Mouse (Mus musculus) megakaryocyte, embryonic 14.5 days (primary cell): ENCODE results near the gene Zfp523. TPM values are rescaled to one million over a fixed set of nuclear protein-coding genes. Genes with fewer than 3 reads are reported as not detected.
A peak's percentile ranks its signal among the peaks of the same experiment; 100 is the strongest.

Experiments
- H3K27me3 ChIP-seq: replicated peaks from 2 replicates; pipeline ENCODE3; 2012; ENCODE audit warnings: inconsistent platforms
- H3K36me3 ChIP-seq: replicated peaks from 2 replicates; pipeline ENCODE3; 2012; ENCODE audit warnings: low read length, inconsistent platforms, mixed read lengths
- H3K4me1 ChIP-seq: 2 replicates; pipeline ENCODE4 v1.6.1; 2012; ENCODE audit warnings: inconsistent platforms
- H3K4me3 ChIP-seq: replicated peaks from 2 replicates; pipeline ENCODE3; 2012; ENCODE audit warnings: moderate library complexity, mild to moderate bottlenecking, inconsistent platforms
- H3K9me3 ChIP-seq: 2 replicates; pipeline ENCODE4 v1.6.1; 2012; ENCODE audit warnings: inconsistent platforms
- FLI1 ChIP-seq: IDR thresholded peaks from 2 replicates; pipeline ENCODE4 v1.6.1; 2012; ENCODE audit warnings: low read length, inconsistent platforms, mixed read lengths
- GATA1 ChIP-seq: IDR thresholded peaks from 3 replicates; pipeline ENCODE4 v1.6.1; 2012; ENCODE audit warnings: mixed read lengths, low read length, inconsistent platforms, borderline replicate concordance
- polyA plus RNA-seq: library from polyadenylated mRNA; stranded (reverse); fragments of >175 nt; gene quantifications from 2 replicates; pipeline ENCODE4 v1.2.3, GENCODE M21; 2012; ENCODE audit warnings: low replicate concordance; ENCODE audit not compliant: insufficient read depth

Zfp523 gene
- polyA plus RNA-seq, 1 experiment = 45.0 TPM

DNA sequence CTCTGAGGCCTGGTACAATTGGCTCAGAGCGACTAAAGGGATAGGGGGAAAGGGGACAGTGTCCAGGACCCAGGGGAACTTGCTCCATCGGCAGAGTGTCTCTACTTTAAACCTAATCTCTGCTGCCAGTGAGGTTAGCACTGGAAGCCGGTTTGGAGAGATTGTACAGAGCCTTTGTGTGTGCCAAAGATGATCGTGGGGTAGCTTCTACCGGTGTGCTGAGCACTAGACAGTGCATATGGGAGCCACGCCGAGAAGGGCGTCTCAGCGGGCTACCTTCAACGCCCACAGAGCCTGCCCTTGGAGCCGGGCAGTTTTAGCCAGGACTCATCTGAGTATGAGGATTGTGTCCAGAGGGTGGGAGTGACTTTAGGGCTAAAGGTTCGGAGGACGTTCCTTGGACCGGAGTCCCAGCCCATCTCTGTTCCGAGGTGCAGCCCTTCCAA is 35.7 kb upstream of the Zfp523 start:
- H3K9me3 ChIP-seq = peaks cover 9% of the 10 kb centered on the region; the same call in 1 of the 2 replicates
- no peaks in the 10 kb centered on the region for H3K36me3 ChIP-seq
- H3K4me3 ChIP-seq = no peak overlapping the region
- peaks cover 97% of the 10 kb centered on the region for H3K27me3 ChIP-seq
- TF ChIP-seq GATA1 (no peak), FLI1 (no peak)
- H3K4me1 ChIP-seq = peaks cover 32% of the 10 kb centered on the region

DNA sequence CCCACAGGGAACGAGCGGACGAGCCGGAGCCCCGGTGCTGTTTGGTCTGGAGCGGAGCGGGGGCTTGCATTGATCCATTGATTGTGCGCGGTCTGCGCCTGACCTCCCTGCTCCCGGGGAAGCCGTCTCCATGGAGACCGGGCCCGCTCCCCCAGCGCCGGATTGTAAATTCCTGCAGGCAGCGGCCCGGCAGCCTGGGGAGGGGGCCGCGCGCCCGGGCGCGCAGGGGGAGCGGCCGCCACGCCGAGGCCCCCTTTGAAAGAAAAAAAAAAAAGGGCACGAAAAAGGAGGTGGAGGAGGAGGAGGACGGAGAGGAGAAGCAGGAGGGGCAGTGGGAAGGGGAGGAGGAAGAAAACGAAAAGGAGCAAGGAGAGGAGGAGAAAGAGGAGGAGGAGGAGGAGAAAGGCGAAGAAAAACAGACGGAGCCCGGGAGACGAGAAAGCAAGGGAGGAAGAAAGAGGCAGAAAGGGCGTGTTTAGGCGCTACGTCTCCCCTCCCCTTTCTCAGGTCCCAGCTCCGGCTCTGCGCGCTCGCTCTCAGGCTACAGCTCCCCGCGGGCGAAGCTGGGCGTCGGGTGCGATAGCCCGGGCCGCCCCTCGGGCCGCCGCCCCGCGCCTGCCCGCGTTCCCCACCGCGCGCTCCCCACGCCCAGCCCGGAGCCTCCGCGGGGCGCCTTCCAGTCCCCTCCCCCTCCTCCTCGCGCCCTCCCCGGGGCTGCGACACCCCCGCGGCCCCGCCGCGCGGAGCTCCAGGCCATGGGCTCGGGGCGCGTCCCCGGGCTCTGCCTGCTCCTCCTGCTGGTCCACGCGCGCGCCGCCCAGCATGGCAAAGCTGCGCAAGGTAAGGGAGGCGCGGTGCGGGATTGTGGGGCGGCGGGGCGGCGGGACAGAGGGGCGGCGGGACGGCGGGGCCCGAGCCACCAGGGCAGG is 34.9 kb upstream of the Zfp523 start, which contains the start of gene Scube3:
Gene Scube3, plus strand, starts transcription at position 371 of the 929 bp plus-strand sequence.
- Histone ChIP-seq H3K4me3 (peak within 1 kb of the TSS; percentile 88), H3K9me3 (peaks cover 9% of the 10 kb centered on the region; the same call in 1 of the 2 replicates), H3K4me1 (peaks cover 32% of the 10 kb centered on the region), H3K36me3 (no peaks in the 10 kb centered on the region), H3K27me3 (peaks cover 97% of the 10 kb centered on the region)
- TF ChIP-seq GATA1 (no peak), FLI1 (no peak)

DNA sequence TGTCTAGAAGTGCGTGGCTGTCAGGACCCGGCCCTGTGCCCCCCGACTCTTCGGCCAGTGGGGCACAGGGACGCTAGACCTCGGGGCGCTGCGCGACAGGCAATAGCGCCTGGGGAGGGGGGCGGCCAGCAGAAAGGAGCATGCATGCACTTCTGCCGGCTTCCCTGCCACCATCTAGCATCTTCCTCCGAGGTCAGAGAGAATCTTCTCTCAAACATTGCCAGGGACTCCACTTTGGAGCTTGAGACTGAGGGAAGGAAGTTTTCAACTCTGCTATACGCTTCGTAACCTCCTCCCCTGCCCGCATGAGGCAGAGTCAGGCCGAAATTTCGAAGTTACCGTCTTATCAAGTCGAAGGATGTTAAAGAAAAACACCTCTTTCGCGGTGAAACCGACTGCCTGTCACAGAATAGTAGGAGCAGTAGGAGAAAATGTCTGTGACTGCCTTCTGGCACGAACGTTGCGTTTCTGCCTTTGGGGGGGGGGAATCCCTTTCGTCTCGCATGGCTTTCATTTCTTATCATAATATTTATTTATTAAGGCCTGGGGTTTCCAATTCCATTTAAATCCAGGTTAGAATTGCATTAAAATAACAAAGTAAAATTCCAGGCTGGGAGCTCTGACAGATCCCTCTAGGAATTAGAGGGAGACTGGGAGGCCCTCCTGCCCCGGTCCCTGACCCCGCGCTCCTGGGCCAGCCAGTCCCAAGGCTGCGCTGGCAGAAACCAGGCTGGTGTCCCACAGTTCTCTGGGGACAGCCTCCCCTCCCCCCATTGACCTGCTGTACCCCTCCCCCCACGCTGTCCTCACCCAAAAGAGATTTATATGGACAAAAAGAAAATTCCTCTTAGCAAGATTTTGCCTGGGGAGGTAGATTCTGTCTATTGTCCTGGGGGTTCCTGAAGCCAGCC is 34.0 kb upstream of the Zfp523 start:
- Histone ChIP-seq H3K9me3 (peaks cover 5% of the 10 kb centered on the region; the same call in 1 of the 2 replicates), H3K36me3 (no peaks in the 10 kb centered on the region), H3K27me3 (peaks cover 95% of the 10 kb centered on the region), H3K4me3 (peak overlapping the region; percentile 88), H3K4me1 (peaks cover 32% of the 10 kb centered on the region)
- TF ChIP-seq GATA1 (no peak), FLI1 (no peak)

DNA sequence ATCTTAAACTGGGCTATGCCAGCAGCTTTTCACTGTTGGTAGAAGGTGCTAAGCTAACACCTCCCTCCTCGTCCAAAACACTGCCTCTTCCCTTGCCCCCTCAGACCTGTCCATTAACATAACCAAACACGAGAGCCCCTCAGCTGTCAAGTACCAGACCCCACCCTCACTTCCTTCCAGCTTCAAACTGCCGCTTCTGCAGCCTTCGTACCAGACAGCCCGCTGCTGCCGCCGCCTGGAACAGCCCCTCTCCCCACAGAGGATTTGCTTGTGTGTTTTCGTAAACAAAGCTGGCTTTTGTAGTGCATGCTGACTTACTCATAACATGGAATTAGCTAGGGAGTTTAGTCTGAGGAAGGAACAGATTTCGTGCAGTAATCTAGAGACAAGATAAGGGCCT is 33.2 kb upstream of the Zfp523 start:
- Histone ChIP-seq H3K4me3 (peak overlapping the region; percentile 33), H3K36me3 (no peaks in the 10 kb centered on the region), H3K4me1 (peaks cover 32% of the 10 kb centered on the region), H3K27me3 (peaks cover 95% of the 10 kb centered on the region), H3K9me3 (peaks cover 4% of the 10 kb centered on the region; the same call in 1 of the 2 replicates)
- TF ChIP-seq FLI1 (no peak), GATA1 (no peak)

DNA sequence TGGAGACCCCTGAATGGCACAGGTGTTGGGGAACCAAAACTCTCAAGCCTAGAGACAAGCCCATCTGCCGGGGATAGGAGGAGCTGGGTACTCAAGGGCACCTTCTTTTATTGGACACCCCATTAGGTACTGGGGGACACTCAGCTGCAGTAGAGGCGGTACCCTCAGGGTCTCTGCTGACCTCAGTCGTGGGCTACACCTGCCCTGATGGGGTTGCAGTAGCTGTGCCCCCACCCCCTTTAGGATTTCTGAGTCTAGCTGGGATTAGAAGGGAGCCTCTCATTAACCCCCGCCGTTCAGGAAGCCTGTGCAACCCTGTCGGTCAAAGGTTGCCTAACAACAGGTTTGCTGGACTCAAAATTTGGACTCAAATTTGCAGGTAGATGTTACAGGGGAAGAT is 32.7 kb upstream of the Zfp523 start:
- Histone ChIP-seq H3K36me3 (no peaks in the 10 kb centered on the region), H3K4me3 (no peak overlapping the region), H3K9me3 (peaks cover under 1% of the 10 kb centered on the region; the same call in 1 of the 2 replicates), H3K27me3 (peaks cover 95% of the 10 kb centered on the region), H3K4me1 (peaks cover 32% of the 10 kb centered on the region)
- TF ChIP-seq FLI1 = no peak
- TF ChIP-seq GATA1 = no peak

GRCm38 (mm10) chr17:28148288-28148687 is 28.6 kb upstream of the Zfp523 start:
- H3K4me3 ChIP-seq = no peak overlapping the region
- H3K27me3 ChIP-seq = peaks cover 93% of the 10 kb centered on the region
- peaks cover 10% of the 10 kb centered on the region for H3K4me1 ChIP-seq
- no peaks in the 10 kb centered on the region for H3K9me3 ChIP-seq
- TF ChIP-seq GATA1 (no peak), FLI1 (no peak)
- no peaks in the 10 kb centered on the region for H3K36me3 ChIP-seq

DNA sequence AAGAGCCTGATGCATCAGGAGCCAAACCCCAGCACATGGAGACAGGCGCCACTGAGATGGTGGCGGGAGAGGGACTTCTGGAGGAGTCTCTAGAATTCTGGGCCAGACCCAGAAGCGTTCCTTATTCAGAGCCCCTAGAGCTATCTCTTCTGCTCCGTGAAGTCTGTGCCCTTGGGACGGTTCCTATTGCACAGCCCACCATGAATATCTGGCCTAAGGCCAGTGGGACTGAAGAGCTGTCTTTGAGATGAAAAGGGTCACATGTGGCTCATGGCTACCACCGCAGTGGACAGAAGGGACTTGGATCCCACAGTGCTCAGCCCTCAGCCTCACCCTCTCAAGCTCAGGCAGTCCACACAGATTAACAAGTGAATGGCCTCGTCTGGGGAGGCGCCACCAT is 27.2 kb upstream of the Zfp523 start:
- H3K4me3 ChIP-seq = no peak overlapping the region
- no peak for TF ChIP-seq GATA1
- no peak for TF ChIP-seq FLI1
- H3K27me3 ChIP-seq = peaks cover 90% of the 10 kb centered on the region
- H3K4me1 ChIP-seq = no peaks in the 10 kb centered on the region; the same call in 1 of the 2 replicates
- no peaks in the 10 kb centered on the region for H3K9me3 ChIP-seq
- H3K36me3 ChIP-seq = no peaks in the 10 kb centered on the region

- Histone ChIP-seq H3K9me3 (no peaks in the 10 kb centered on the region), H3K4me3 (no peak overlapping the region), H3K4me1 (no peaks in the 10 kb centered on the region), H3K36me3 (no peaks in the 10 kb centered on the region), H3K27me3 (peaks cover 90% of the 10 kb centered on the region)
- TF ChIP-seq GATA1 (no peak), FLI1 (no peak)
Observed at GRCm38 (mm10) chr17:28150456-28150855, 26.5 kb upstream of the Zfp523 start.

- no peaks in the 10 kb centered on the region; the same call in 1 of the 2 replicates for H3K4me1 ChIP-seq
- no peaks in the 10 kb centered on the region for H3K36me3 ChIP-seq
- no peak for TF ChIP-seq GATA1
- TF ChIP-seq FLI1 = no peak
- no peak overlapping the region for H3K4me3 ChIP-seq
- H3K27me3 ChIP-seq = peaks cover 92% of the 10 kb centered on the region
- H3K9me3 ChIP-seq = no peaks in the 10 kb centered on the region
Observed at GRCm38 (mm10) chr17:28153095-28153494, 23.8 kb upstream of the Zfp523 start.
